Mouse (Mus musculus) CD4-positive, CD25-positive, alpha-beta regulatory T cell, adult 4 months (primary cell): ENCODE measurements around the gene Il18rap. TPM values are rescaled to one million over a fixed set of nuclear protein-coding genes. Genes with fewer than 3 reads are reported as not detected.
"Not testable (repeated sequence)": the region's sequence is repeated elsewhere in the genome, so short reads cannot be mapped to it uniquely, and the experiment has no call there.

Source experiments
- ATAC-seq: one replicate; pipeline ENCODE4 v1.8.0; 2017
- polyA plus RNA-seq, 2 experiments: library from polyadenylated mRNA; unstranded; fragments of 100-300 nt; shearing (Covaris generic); gene quantifications; one replicate each; pipeline ENCODE4 v1.2.1; 2017

Gene Il18rap
- polyA plus RNA-seq, 2 experiments from 2014 or later: 8.9 to 18.3 TPM

DNA sequence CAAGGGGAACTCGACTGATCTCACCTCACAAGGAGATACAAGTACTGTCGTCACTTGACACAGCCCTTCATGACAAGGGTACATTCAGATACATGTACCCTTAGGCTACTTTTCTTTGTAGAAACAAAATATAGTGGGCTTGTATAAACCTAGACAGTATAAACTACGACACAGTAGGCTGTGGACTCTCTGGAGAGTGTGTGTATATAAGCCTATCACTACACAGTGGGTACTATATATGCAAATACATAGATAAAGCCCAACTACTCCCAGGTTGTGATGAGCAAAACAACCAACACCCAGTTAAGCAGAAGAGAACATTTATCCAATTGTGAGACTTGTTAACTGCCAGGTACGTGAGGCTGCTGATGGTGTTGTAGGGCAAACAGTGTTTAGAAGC lies 31.5 kb downstream of the Il18rap start:
- ATAC-seq: no peak

DNA sequence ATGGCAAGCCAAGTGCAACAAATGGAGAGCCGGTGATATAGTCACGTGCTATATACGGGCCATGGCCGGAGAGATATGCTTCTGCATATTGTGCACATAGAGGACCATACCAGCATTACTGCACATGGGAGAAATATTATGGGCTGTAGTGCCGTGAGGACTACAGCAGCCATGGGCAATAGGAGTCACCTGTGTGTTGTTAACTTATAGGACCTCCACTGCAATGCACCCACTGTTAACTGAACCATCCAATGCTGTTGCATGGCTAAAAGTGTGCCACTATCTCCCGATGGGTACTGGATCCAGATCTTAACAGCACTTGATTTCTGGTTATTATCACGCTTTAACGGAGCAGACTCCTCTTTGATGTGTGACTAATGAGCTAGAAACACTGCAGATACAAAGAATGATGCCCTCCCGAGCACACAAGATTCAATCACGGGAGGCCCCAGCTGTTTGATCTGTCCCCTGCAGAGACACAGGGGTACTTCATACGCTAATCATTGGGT lies 32.0 kb downstream of the Il18rap start:
- no peak for ATAC-seq

DNA sequence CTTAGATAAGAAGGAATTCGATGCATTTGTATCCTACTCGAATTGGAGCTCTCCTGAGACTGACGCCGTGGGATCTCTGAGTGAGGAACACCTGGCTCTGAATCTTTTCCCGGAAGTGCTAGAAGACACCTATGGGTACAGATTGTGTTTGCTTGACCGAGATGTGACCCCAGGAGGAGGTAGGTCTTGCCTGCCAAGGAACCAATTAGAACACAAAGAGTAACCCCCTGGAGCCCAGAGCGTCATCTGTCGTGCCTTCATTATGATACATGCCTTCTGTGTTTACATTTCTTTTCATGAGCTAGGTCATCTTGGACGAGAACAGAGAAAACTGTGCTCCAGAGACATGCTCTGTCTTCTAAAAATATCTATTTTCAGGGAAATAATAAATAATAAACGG lies 32.6 kb downstream of the Il18rap start:
- ATAC-seq: no peak

DNA sequence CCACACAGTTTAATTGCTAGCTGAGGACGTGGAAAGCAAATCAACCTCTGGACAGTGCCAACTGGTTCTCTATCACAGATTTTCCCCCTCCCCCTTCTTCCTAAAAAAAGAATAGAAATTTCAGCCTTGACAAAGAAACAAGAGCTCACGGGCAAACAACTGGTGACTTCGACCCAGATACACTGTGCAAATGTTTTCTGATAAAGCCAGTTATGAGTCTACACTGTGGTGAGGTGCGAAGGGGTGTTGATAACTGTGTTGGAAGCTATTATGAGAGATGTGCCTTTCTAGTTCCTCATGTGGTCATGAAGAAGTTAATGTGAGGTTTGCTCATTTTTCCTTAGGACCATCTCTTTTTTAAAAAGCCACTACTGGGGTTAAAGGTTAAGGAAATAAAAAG lies 54.2 kb downstream of the Il18rap start:
- ATAC-seq: no peak

DNA sequence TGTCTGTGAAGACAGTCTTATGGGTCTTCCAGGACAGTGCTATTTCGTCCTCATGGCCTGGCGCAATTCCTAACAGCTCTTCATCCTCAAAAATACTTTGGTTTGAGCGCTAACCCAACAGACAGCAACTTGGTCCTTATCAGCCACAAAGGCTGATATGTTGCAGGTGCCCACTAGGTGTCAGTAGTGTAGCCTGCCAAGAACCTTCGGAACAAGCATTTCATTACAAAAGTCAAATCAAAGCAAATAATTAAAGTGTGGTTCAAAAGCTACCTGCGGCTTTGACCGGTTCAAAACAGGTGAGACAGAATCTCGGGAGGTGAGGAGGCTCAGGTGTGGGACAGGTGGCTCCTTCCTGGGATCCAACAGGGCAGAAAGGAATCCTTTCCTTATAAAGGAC lies 64.6 kb downstream of the Il18rap start, which contains the start of gene Slc9a4:
Gene Slc9a4, plus strand, starts transcription at position 298 of the 400 bp plus-strand sequence.
- ATAC-seq: no peak

DNA sequence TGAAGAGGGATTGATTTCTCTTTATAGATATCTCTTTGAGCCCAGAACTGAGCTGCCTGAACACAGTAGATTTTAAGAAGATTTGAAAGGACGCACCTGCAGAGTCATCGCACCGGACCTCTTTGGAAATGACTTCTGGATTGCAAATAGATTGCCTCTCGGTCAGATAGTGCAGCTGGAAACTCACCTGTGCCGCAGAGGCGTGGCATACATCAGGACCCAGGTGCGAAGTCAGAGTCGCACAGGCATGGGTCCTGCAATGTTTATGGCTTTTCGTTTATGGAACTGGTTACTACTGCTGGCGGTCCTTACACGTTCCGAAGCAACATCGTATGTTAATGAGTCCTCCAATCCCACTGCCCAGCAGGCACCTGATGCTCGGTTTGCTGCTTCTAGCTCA lies 65.1 kb downstream of the Il18rap start:
- no peak for ATAC-seq

DNA sequence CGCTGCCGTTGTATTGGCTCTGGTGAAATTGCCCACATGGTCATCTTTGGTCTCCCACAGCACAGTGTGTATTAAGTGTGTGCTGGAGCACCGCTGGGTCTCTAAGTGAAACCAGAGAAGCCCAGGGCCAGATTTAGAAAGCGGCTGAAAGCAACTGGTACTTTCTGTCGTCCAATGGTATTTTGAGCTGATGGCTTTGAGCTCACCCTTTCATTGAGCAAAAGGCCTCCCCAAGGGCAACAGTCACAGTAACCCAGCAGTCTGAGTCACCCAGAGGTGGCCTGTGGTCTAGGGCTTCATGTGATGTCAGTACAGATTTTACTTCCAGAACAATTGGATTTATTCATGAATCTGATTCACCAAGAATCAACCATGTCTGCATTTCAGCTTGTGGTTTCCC lies 71.6 kb downstream of the Il18rap start:
- no peak for ATAC-seq

DNA sequence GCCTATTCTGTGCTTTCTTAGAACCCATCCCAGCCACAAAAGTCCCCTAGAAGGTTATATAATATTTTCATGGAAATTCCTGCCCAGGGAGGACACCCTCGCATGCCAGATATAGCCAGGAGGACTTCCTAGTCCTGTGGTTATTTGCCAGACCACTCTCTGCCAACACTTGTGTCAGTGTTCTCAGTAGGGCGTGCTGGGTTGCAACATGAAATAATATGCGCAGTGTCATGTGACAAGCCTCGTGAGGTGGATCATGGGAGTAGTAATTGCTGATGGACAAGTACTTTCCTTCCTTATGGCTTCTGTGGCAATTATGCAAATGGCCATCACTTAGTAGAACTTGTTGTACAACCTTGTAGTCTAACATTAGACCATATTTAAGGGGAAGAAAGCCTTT lies 75.8 kb downstream of the Il18rap start:
- ATAC-seq: no peak

DNA sequence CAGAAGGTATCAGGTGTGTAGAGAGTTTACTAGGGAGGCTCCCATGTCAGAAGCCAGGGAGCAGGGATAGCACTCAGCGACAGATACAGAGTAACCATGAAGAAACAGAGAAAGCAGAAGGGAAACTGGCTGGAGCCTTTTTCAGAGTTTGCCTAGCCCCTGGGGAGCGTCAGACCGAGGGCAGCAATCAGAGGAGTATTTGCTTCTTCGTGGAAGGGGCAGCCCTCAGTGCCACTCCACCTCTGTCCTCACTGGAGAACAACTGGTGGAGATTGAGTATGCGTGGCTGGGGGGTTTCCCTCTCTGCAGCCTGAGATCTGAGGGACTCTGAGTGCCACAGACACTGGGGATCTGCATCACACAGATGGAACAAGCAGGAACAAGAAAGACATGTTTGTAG lies 82.7 kb downstream of the Il18rap start:
- ATAC-seq: no peak

DNA sequence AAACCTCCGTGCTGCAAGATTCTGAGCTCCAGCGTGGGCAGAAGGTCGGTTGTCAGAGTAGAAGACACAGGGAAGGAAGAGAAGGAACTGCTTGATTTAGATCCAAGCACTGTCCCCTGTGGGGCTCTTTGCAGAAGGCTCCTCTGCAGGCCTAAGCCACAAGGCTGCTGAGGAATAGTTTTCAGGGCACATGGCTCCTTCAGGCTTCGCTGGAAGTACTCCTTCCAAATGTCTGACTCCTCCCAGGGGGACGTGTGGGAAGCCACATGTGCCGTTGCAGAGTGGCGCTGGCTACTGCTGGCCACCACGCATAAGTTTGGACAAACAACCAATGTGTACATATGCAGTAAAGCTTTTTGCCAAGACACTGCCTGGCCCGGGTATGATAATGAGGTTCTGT lies 84.5 kb downstream of the Il18rap start:
- ATAC-seq: not testable (repeated sequence)

DNA sequence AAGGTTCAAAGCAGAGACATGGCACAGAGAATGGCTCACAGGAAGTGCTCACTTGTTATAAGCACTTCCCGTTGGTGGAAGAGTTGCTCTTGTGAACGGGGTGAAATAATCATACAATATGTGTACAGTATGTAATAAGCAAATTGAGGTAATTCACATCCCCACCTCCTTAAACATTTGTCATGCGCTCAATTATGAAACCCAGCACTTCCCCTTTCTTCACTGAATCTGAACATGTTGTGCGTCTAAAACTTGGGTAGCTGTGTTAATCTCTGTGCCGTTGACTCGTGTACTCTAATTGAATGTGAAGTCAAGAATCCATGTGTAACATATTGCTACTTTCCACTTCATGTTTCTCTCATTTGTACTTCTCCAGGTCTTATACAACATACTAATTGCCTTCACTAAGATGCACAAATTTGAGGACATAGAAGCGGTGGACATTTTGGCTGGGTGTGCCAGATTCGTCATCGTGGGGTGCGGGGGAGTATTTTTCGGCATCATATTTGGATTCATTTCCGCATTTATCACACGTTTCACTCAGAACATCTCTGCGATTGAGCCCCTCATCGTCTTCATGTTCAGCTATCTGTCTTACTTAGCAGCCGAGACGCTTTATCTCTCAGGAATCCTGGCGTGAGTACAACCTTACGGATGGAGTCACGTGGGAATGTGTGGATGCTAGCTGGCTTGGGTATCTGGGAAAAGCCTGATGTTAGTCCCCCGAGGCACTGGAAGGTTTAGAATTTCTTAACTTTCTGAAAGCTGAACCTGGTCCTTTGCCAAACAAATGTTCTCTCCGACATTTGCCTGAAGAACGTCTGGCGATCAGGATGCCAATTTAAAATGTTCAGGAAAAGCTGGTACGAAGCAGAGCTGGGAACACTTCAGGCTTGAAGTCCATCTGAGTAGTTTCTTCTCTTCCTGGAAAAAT lies 85.5 kb downstream of the Il18rap start:
- no peak for ATAC-seq

Other genes starting within 250 kb of the Il18rap start
- gene Il1rl2, start 190.8 kb upstream of the Il18rap start, polyA plus RNA-seq: 1 to 10 TPM; 1.4 to 2.0 TPM
- 10 to 100 TPM in 1 of 2 experiments, 1 to 10 TPM in 1; 9.2 to 11.5 TPM for gene Il1rl1, start 85.8 kb upstream of the Il18rap start, polyA plus RNA-seq
- 10 to 100 TPM; 45.0 to 45.8 TPM for gene Il18r1, start 49.8 kb upstream of the Il18rap start, polyA plus RNA-seq
- not detected for gene Slc9a4, start 64.7 kb downstream of the Il18rap start, polyA plus RNA-seq
- not detected for gene Slc9a2, start 165.2 kb downstream of the Il18rap start, polyA plus RNA-seq